Mouse (Mus musculus) ovary, postnatal 10 days (tissue): Measurements from ENCODE around the gene Timm22.
A peak's percentile ranks its signal among the peaks of the same experiment; 100 is the strongest.

Experiments used
- DNase-seq: peaks from one replicate; pipeline ENCODE4 v3.0.0; 2022; ENCODE audit warnings: low spot score

The Timm22 gene

DNA sequence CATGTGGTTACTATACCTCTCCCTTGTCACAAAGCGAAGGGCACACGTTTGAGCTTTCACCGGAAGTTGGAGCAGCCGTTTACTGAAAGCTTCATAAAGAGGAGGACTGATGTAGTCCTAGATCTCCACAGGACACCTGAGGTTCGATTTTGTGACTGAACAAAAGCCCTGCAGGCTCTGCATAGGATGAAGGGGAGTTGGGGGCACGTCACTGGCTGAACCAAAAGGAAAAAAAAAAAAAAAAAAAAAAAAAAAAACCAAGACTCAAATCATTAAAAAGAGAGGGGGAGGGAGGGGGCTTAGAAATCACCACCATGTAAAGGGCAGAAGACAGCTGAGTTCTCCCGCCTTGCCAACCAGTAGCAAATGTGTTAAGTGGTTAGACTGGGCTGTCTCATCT, 18.0 kb upstream of the Timm22 start:
- no peak for DNase-seq

DNA sequence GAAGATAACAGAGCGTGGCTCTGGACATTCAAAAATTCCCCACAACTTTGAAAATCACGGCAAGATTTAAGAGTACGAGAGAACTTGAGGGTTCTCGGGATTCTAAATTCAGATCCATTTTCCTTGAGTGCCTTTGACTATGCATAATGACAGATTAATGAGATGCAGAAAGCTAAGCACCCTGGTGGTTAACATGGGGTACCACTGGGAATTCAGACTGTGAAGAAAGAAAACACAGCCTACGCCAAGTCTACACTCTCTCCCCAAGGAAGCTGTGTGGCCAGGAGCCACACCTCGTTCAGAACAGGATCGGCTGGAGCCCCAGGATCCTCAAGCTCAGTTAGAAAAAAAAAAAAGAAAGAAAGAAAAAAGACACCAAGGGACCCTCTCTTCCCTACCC, 14.2 kb upstream of the Timm22 start:
- DNase-seq: no peak

DNA sequence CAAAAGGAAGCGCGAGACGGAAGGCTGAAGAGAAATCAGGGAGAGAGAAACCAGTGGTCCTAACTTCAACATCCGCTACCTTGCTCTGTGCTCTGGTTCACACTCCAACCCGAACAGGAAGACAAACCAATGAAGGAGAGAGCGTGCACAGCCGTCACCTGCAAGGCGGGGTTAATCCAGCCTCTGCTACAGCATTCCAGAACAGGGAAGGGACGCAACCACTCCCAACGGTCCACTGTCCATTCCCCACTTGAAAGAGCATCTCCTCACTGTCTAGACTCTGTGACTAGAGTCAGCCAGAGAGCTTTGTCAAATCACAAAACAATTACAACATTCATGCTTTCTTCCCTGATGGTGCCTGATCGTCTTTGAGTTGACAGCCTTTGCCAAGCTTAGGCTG, 13.8 kb upstream of the Timm22 start:
- DNase-seq: no peak

DNA sequence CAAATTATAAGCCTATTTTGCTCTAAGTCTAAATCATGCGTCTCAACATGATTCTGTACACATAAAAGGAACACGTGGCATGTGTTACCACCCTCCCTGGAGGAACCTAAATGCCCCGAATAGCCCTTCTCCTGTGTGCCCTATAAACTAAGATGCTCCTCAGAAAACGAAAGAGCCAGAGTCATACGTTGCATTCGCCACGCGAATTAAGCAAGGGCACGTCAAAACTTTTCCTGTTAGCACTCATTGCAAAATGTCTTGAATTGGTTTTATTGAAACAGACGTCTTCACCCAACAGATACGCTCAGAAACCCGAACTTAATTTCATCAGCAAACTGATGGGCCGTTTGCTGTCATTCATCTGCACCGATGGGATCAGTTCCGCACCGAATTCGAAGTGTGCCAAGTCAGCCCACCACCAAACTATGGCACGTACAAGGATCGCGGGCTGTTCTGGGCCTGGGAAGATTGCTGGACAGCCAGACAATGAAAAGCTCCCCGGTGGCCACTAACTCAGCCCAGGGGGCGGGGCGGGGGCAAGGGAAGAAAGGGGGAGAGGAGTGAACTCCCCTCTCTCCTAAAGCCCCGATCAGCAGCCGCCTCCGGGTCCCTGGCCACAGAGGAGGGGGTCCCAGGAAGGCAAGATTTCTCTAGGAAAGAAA, 9.0 kb upstream of the Timm22 start:
- no peak for DNase-seq

DNA sequence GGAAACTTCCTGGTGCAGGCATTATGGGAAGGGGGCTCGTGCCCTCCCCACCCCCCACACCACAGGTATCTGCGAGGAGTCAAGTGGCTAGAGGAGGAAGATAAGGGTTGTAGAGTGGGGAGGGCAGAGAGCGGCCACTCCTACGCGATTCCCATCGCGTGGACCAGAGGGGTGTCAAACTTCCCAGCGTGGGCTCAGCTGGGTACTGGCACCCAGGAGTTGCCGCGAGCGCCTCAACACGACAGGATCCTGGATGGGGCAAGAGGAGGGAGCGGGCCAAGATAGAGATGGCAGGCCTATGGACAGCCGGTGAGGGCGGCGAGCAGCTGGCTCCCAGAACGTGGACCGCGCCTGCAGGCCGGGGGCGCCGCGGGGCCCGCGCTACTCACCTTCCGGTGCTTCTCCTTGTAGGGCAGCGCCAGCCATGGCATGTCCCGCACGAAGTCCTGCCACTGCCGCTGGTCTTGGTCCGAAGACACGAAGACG, 8.4 kb upstream of the Timm22 start:
- no peak for DNase-seq

DNA sequence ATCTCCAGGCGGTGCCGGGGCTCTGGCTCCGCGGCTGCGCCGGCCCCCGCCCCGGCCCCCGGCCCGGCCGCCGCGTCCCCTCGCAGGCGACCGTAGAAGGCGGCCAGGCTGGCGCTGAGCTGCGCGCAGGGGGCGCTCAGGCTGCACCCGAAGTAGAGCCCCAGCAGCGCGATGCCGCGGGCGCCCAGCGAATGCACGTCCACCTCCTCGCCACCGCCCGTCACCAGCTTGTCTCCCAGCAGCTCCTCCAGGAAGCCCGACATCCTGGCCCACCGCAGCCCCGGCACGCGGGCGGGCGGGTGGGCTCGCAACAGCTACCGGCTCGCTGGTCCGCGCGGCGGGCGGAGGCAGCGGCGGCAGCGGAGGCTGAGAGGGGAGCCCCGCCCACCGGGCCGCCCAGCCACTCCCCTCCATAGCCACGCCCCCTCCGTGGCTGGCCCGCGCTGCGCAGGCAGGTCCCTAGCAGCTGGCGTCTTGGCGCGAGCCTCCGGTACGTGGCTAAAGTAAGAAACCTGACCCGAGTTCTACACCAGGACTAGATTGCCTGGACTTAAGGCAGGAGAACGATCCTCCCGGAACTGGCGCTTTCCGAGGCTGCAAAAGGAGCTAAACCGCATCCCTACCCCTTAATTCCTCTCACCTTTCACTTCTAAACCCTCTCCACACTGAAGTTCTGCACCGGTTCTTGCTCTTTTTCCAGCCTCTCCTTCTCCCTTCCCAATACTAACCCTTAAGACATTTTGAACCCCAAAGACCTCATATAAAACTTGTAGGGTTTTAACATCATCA, 7.8 kb upstream of the Timm22 start, which contains the start of gene Nxn:
TSS of gene Nxn (minus strand) at position 343 of the 789 bp plus-strand sequence.
- DNase-seq: peak; percentile 85

DNA sequence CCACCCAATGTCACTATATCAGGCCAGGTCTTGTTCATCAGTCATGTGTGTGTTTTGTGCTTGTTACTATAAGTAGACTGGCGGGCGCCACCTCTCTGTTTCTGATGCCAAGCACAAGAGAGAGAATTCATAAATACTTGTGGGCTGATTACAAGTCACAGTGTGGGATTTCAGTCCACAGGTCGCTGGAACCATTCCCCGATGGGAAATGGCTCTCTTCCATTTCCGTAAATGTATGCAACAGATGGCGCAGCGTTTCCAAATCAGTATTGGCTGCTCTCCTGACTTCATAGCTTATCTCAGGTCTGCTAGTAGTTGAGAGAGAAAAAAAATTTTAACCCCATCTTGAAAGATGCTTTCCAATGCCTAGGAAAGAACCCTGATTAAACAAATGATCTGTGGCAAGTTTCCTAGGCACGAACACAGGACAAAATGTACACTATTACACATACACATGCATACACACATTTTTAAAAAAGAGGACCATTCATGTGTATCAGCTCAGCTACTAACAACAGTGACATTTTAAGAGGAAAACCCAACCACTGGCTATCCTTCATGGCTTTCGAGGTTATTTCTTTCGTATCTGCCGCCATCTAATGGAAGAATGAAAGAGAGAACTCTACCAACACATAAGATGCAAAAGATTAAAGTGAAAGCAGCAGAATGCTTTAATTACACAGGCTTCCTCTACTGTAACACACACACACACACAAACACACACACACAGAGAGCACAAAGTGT, 7.0 kb upstream of the Timm22 start:
- no peak for DNase-seq

DNA sequence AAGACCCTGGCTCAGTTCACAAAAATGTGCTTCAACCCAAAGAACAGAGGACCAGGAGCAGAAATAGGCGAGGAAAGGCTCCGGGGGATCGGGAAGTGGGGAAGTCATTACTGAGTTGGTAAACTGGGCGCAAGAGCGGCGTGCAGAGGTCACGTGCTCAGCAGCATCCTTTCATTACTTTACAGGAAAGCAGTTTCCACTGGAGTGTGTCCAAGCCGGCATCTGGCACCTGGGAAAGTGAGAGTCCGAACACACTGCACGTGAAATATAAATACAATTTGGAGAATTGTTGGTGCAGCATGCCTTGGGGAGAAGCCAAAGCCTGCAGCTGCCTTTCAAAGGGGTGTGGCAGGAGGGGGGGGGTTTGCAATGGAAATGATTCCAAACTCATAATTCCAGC, 5.4 kb upstream of the Timm22 start:
- no peak for DNase-seq

DNA sequence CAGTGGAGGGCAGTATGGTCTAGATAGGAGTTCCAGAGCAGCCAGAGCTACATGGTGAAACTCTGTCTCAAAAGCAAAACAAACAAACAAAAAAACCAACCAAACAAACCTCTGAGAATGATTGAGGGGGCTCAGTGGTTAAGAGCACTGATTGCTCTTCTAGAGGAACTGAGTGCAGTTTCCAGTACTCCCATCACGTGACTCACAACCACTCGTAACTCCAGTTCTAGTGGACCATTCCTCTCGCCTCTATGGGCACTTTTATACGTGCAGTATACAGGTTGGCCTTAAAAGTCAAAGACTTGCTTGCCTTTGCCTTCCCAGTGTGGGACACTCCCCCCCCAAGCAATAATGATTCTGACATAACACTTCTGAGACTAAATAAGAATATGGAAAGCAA, 1.6 kb upstream of the Timm22 start:
- DNase-seq: no peak

DNA sequence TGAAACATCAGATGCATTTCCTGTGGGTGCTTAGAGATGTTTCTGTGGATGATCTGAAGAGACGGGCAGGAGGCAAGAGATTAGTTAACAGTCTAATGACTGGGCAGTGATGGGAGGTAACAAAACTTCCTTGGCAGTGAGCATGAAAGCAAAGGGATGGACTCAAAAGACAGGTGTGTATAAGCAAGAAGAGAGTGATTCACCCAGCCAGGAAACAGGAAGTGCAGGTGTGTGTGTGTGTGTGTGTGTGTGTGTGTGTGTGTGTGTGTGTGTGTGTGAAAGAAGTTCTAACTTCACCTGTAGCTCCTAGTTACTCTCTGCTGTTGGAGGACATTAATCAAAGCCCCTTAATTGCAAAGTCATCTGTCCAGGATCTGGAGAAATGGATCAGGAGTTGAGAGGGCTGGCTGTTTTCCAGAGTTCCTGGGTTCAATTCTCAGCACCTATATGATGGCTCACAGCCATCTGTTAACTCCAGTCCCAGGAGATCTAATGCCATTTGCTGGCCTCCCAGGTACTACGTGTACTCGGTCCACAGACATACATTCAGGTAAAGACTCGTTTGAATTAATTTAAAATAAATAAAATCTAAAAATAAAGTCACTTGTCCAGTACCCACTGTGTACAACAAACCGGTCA, 1.0 kb upstream of the Timm22 start:
- DNase-seq: no peak

DNA sequence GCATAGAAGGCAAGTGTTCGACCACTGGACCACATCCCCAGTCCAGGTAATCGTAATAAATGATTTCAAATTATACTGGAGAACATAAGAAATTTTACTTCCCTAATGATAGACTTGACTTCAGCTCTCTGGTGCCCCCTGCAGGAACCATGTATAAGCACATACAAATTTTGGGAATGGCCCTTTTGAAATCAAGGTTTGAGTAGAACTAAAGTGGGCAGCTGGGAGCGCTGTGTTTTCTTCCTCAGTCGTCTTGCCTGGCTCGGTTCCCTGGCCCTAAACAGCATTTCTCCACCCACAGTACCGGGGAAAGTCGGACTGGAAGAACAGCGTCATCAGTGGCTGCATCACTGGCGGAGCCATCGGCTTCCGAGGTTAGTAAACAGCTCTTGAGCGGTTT, 4.1 kb downstream of the Timm22 start:
- no peak for DNase-seq

DNA sequence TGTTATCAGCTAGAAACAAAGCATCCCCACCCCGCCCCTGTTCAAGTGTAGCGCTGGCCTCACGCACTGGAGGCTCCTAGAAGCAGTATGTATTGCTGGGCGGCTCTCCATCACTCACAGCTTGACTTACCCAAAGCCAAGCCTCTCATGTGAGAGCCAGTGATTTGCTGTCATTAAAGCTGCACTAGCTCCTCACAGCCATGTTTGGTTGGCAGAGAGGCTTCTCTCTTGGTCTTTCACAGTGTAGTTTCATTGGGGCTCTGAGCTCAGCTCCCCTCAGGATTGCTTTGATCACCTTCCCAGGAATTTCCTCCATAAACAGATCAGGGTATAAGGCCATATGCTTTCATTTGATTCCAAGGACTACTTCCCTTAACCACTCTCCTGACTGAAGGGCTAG, 6.5 kb downstream of the Timm22 start:
- no peak for DNase-seq

DNA sequence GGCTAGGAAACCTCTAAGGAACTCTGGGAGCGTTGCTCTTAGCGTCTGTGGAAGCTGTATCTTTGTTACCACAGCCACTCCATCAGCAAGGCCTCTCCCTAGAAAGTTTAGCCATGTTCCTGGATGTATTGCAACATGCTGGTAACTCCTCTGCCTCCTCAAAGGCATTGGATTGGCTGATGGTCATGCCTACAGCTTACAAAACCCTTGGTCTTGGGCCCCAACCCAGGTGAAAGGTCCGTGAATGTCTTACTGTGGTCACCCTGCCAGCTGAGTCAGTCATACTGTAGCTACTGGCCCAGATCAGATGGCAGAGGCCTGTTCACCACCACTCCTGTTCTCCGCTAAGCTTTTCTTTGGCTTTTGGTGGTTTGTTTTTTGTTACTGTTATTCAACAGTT, 8.2 kb downstream of the Timm22 start:
- no peak for DNase-seq

DNA sequence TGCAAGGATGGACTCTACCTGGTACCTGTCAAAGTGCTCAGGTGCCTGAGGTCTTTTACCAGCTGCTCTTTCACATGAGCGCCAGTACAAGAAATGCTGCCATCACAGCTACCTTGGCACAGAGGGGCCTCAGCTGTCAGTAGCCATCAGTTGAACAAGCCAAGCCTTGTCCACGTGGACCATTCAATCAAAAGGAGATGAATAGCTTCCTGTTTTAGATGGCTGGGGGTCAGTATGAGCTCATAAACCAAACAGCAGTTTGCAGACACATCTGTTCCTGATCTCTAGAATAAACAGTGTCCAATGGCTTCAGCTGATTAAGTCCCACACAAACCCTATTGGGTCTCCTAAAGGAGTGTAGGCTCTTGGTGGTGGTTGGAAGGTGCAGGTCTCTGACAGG, 9.2 kb downstream of the Timm22 start:
- no peak for DNase-seq

DNA sequence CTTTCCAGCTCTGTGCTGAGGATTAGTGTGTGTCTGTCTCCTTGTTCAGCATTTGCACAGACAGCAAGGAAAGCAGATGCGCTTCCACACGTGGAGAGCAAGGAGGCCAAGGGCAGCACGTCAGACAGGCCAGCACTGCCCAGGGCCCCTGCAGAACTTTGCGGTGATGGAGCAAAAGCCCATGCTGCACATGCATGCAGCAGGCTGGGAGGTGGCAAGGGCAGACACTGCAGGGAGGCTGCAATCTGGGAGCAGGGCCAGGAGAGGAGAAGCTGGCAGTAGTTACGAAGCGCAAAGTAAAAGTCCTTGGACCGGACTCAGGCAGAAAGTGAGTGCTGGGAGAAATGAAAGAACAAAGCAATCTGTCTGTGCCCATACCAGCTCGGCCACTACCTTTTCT, 11.7 kb downstream of the Timm22 start:
- DNase-seq: no peak

DNA sequence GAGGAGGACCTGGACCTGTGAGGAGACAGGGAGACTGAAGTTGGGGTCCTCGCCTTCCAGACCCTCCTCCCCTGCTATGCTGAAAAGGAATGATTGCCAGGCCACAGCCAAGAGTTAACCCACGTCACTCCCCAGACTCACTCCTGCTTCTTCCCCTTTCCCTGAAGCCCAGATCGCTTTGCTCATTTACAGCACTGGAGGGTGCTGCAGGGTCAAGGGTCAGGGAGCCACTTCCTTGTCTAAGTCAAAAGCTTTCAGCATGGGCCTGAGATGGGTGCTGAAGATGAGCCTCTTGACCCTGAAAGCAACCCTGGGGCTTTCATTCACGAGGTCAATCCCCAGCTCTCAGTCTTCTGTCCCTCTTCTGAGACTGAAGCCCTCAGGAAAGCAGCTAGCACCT, 12.4 kb downstream of the Timm22 start:
- DNase-seq: no peak

DNA sequence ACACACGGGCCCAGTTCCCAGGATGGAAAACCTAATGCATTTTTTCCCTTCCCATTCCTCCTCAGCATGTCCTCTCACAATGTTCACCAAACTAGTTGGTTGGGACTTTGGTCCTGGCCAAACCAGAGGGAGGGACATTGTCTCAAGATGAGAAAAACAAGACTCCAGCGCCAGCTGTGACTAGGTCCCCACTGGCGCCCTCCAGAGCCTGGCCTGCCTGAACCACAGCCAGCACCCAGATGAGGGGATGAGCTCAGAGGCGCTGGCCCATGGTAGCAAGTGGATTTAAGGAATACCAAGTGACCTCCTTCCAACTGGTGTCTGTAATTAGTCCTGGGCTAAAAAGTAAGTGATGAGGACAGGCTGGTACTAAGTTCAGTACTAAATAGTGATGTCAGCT, 14.1 kb downstream of the Timm22 start:
- no peak for DNase-seq

DNA sequence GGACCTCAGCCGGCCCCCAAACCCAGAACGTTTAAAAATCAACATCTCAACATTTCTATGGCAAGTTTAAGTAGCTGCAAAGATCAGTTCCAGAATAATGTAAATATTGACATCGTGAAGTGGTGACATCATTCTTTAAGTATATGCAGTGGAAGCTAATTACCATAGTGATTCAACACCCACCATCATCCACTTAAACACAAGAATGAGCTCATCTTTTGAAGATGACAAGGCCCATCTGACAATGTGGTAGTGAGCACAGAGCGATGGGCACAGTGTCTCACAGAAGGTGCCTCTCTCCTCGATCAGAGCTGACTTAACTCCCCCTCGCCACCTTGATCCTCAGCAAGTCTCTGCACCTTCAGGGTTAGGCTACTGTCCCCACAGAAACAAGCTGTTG, 19.0 kb downstream of the Timm22 start:
- DNase-seq: no peak

DNA sequence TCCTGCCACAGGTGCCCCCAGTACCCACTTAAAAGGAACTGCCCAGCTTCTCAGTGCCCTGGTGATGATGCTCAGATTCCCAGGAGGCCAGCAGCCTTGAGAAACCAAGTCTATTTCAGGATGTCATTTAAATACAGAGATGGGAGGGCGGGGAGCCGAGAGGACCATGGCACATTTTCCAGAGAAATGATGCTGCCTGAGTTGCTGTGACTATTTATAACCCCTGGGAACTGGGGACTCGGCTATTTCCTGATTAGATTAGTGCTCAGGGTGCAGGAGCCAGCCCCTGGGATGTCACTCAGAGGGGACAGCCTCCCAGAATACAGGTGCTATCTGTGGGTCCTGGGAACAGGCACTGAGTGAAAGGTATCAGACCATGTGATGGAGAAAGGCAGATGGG, 21.0 kb downstream of the Timm22 start:
- DNase-seq: no peak

DNA sequence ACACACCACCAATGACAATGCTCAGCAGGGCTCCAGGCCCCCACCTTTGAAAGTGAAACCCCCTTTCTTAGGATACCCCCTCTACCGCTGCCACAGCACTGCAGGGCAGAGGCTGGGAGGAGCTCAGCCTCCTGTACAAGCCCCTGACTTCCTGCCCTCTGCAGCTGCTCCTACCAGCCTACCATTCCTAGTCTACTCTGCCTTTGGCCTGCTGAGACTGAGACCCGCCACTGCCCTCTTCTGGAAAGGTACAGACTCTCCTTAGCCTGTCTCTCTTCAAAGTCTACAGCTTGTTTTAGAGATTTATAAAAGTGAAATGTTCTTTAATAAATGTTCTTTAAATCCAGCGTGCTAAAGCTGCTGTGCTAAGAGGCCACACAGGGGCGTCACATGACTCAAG, 22.3 kb downstream of the Timm22 start:
- DNase-seq: no peak

DNA sequence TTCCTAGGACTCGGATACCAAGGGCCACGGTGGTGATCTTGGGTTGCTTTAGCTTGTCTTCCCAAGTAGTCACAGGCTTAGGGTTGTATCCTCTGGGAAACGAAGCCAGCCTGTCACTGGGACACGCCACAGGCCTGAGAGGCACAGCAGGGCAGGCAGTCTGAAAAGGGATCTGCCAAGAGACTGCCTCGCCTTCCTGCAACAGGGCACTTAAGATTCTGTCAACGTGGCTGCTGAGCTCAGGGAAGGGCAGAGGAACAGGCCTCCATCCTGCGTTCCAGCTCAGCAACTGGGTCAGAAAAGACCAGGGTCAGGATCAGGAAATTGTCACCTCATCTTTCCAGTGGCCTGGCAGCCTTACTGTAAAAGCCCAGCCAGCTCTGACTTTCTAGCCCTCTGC, 22.8 kb downstream of the Timm22 start:
- DNase-seq: no peak

DNA sequence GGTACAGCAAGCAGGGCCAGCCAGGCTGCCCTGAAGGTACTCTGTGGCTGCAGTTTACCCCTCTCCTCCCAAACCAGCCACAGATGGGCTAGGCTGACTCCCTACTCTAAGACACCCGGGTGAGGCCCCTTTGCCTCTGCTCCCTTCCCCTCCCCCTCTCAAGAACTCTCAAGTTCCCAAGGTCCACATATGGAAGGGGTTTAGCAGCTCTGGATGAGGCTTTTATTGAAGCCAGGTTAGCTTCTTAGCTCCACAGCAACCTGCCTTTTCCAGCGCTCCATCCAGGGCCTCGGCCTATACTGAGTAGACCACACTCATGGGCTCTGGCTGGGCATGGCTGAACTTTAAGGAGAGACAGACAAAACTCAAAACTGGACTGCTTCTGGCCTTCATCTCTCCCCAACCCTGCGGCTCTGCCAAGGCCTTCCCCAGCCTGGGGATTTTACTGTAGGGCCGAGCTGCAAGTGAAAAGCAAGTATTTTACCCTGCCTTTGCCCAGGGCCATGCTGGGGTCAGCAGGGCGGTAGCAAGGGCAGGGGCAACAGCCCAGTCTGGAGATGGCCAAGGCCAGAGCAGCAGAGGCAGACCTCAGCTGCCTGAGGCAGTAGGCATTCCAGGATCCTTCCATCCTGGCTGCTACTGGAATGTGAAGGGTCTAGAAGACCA, 23.3 kb downstream of the Timm22 start:
- DNase-seq: no peak
